Mouse (Mus musculus) ES-E14 (cell line): ENCODE results near the gene Nlrc5.

Source experiments
- CHD2 ChIP-seq: IDR thresholded peaks from 2 replicates; pipeline ENCODE4 v1.6.1; 2014; ENCODE audit warnings: mild to moderate bottlenecking, low read depth, low read length, inconsistent platforms
- MAFK ChIP-seq: IDR thresholded peaks from 2 replicates; pipeline ENCODE4 v1.6.1; 2014; ENCODE audit warnings: mild to moderate bottlenecking, low read depth, low read length, inconsistent platforms; ENCODE audit not compliant: insufficient read depth
- ZC3H11A ChIP-seq: IDR thresholded peaks from 2 replicates; pipeline ENCODE4 v1.6.1; 2012; ENCODE audit warnings: low read depth, mild to moderate bottlenecking, inconsistent platforms, low read length, borderline replicate concordance

- TF ChIP-seq CHD2 (no peak), ZC3H11A (no peak), MAFK (no peak)
Measured at GRCm38 (mm10) chr8:94435397-94436111, 1.4 kb downstream of the Nlrc5 start.
